Mouse (Mus musculus): ENCODE measurements around the gene Psmb3. TPM values are rescaled to one million over a fixed set of nuclear protein-coding genes. Genes with fewer than 3 reads are reported as not detected.

The Psmb3 gene
- polyA plus RNA-seq, 1 experiment: 296 TPM

DNA sequence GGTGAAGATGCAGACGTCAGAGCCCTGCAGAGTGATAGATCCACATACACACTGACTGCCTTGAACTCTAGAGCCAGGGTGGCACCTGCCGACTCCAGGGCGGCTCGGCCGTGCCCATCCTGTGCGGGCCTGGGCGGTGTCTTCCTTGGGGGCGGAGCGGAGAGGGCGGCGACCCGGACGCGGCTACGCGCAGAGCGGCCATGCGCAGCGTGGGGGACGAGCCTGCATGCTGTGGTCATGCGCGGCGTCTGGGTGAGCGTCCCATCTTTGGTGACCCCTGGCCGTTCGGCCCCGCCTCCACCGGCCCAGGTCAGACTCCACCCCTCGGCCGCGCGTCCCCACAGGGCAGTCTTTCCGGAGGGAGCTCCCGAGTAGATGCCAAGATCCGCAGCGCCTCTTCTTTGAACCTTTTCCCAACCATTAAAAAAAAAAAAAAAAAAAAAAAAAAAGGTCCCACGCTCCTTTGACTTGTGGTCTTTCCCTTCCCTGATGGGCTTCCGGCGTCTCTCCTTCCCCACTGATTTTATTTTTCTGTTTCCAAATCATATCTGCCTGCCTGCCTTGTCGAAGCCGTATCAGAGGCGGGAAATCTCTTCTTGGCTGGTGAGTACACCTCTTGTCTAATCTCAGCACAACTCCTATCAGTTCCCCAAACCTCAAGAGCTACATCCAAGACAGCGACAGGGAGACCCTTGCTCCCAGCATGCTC lies 17.4 kb upstream of the Psmb3 start, which contains the start of gene Cisd3:
TSS of gene Cisd3 (plus strand) at position 214 of the 709 bp plus-strand sequence.
- Histone ChIP-seq H3K9me3 (replicated peaks; ENCODE audit: control insufficient read depth, insufficient read depth, low read length, poor library complexity, severe bottlenecking) (no peaks in the 10 kb centered on the region), H3K27ac (ENCODE audit: insufficient read depth, low read length) (peak within 1 kb of the TSS; percentile 52), H3K4me1 (ENCODE audit: control insufficient read depth, insufficient read depth, low read length) (peaks cover 7% of the 10 kb centered on the region), H3K4me3 (ENCODE audit: low read depth, low read length) (peak within 1 kb of the TSS; percentile 71), H3K9ac (ENCODE audit: low read depth, poor library complexity, severe bottlenecking) (peak within 1 kb of the TSS; percentile 62), H3K36me3 (ENCODE audit: control insufficient read depth, insufficient read depth, low read length, poor library complexity, severe bottlenecking) (peaks cover 22% of the 10 kb centered on the region), H3K27me3 (ENCODE audit: control insufficient read depth, insufficient read depth, low read length, poor library complexity, severe bottlenecking) (no peaks in the 10 kb centered on the region)
- TF ChIP-seq EP300 (IDR thresholded peaks at IDR 0.05; ENCODE audit: insufficient read depth, low read depth, low read length): no peak

DNA sequence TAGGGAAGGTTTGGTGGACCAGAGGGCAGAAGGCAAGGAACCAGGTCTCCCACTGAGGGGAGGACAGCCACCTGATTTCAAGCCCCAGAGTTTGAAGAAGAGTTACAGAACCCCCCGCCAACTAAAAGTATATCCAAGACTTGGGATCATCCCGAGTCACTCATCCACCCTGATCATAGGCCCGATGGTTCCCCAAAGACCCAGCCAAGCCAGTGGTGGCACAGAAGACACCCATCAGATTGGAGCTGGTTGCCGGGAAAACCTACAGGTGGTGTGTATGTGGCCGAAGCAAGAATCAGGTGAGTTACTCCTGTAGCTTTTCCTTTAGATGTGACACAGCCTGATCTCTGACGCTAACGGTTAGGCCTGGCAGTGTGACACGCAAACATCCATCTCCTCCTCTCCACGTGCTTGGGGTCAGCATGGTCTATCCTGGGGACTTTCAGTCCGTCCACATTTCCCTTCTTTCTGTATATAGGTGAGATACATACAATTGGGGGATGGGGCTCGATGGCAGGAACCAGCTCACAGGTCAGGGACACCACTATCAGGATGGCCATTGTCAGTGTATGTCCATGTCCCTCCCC lies 16.8 kb upstream of the Psmb3 start:
- Histone ChIP-seq H3K9ac (ENCODE audit: low read depth, poor library complexity, severe bottlenecking) (peak overlapping the region; percentile 62), H3K4me3 (ENCODE audit: low read depth, low read length) (peak overlapping the region; percentile 71), H3K27ac (ENCODE audit: insufficient read depth, low read length) (peak overlapping the region; percentile 52), H3K9me3 (replicated peaks; ENCODE audit: control insufficient read depth, insufficient read depth, low read length, poor library complexity, severe bottlenecking) (no peaks in the 10 kb centered on the region), H3K36me3 (ENCODE audit: control insufficient read depth, insufficient read depth, low read length, poor library complexity, severe bottlenecking) (peaks cover 22% of the 10 kb centered on the region), H3K4me1 (ENCODE audit: control insufficient read depth, insufficient read depth, low read length) (peaks cover 7% of the 10 kb centered on the region), H3K27me3 (ENCODE audit: control insufficient read depth, insufficient read depth, low read length, poor library complexity, severe bottlenecking) (no peaks in the 10 kb centered on the region)
- no peak for TF ChIP-seq CTCF (IDR thresholded peaks at IDR 0.05; ENCODE audit: low read depth, low read length)
- TF ChIP-seq EP300 (IDR thresholded peaks at IDR 0.05; ENCODE audit: insufficient read depth, low read depth, low read length): no peak
- no peak for TF ChIP-seq POLR2A (IDR thresholded peaks at IDR 0.05; ENCODE audit: insufficient read depth, low read length)

DNA sequence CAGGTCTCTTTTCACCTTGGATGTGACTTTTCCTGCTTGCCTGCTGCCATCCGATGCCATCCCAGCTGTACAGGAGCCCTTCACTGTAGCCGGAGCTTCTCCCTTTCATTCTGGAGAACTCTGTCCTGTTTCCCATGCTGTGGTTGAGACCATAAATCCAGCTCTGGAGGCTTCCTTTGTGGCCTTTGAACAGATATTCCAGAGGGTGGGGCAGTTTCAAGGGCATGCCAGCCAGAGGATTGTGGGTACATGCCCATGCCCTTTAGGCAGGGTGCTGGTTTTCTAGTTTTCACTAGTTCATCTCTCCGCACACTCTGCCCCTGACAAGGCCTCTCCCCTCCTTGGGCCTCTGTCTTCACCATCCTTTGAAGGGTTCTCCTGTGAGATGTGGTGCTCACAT lies 16.1 kb upstream of the Psmb3 start:
- Histone ChIP-seq H3K4me3 (ENCODE audit: low read depth, low read length) (peak overlapping the region; percentile 71), H3K27ac (ENCODE audit: insufficient read depth, low read length) (0 out of 2 replicates have a peak overlapping the region, but pooled peaks have one; percentile 2), H3K27me3 (ENCODE audit: control insufficient read depth, insufficient read depth, low read length, poor library complexity, severe bottlenecking) (no peaks in the 10 kb centered on the region), H3K9ac (ENCODE audit: low read depth, poor library complexity, severe bottlenecking) (peak overlapping the region; percentile 62; the same call in 1 of the 2 replicates), H3K4me1 (ENCODE audit: control insufficient read depth, insufficient read depth, low read length) (peaks cover 6% of the 10 kb centered on the region), H3K36me3 (ENCODE audit: control insufficient read depth, insufficient read depth, low read length, poor library complexity, severe bottlenecking) (peaks cover 26% of the 10 kb centered on the region), H3K9me3 (replicated peaks; ENCODE audit: control insufficient read depth, insufficient read depth, low read length, poor library complexity, severe bottlenecking) (no peaks in the 10 kb centered on the region)
- no peak for TF ChIP-seq POLR2A (IDR thresholded peaks at IDR 0.05; ENCODE audit: insufficient read depth, low read length)
- TF ChIP-seq CTCF (IDR thresholded peaks at IDR 0.05; ENCODE audit: low read depth, low read length): no peak
- TF ChIP-seq EP300 (IDR thresholded peaks at IDR 0.05; ENCODE audit: insufficient read depth, low read depth, low read length): no peak

DNA sequence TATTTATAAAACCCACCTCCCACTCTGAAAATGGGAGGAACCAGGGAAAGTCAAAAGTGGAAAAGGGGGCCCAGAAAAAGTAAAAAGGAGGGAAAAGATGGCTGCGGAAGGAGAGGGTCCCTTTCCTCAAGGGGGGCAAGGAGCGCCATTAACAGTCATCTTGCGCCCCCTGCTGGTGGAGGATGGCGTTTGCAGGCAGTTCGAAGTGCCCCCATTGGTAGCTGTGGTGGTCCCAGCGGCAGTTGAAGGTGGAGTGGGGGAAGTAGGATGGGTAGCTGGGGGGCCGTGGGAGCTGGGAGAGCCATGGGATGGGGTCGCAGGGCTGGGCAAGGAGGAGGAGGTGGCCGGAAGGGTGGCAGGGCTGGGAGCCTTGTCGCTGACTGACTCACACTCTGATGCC lies 13.3 kb upstream of the Psmb3 start:
- TF ChIP-seq POLR2A (IDR thresholded peaks at IDR 0.05; ENCODE audit: insufficient read depth, low read length) (no peak), CTCF (IDR thresholded peaks at IDR 0.05; ENCODE audit: low read depth, low read length) (peak; percentile 92)
- no peaks in the 10 kb centered on the region for H3K27me3 ChIP-seq (ENCODE audit: control insufficient read depth, insufficient read depth, low read length, poor library complexity, severe bottlenecking)
- H3K36me3 ChIP-seq (ENCODE audit: control insufficient read depth, insufficient read depth, low read length, poor library complexity, severe bottlenecking): peaks cover 41% of the 10 kb centered on the region
- no peak overlapping the region for H3K27ac ChIP-seq (ENCODE audit: insufficient read depth, low read length)
- peaks cover under 1% of the 10 kb centered on the region for H3K4me1 ChIP-seq (ENCODE audit: control insufficient read depth, insufficient read depth, low read length)
- H3K9me3 ChIP-seq (replicated peaks; ENCODE audit: control insufficient read depth, insufficient read depth, low read length, poor library complexity, severe bottlenecking): no peaks in the 10 kb centered on the region
- H3K4me3 ChIP-seq (ENCODE audit: low read depth, low read length): no peak overlapping the region
- no peak overlapping the region for H3K9ac ChIP-seq (ENCODE audit: low read depth, poor library complexity, severe bottlenecking)

DNA sequence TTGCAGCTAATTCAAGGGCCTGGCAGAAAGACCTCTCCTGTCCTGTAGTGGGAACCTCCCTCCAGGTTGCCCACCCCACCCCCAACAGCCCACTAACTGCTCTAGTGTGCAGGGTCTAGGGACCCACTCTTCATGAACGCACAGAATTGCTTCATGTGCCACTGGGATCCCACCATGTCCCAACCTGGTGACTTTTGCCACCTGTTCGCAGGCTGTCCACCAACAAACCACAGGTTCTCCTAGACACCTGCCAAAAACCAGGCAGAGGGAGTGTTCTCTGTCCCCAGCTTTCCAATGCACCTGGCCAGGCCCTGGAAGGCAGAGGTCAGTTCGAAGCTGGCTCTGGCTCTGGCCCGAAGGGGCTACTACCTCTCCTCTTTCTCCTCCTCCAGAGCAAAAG lies 8.8 kb upstream of the Psmb3 start:
- no peak overlapping the region for H3K27ac ChIP-seq (ENCODE audit: insufficient read depth, low read length)
- peaks cover 33% of the 10 kb centered on the region for H3K36me3 ChIP-seq (ENCODE audit: control insufficient read depth, insufficient read depth, low read length, poor library complexity, severe bottlenecking)
- H3K9ac ChIP-seq (ENCODE audit: low read depth, poor library complexity, severe bottlenecking): no peak overlapping the region
- H3K27me3 ChIP-seq (ENCODE audit: control insufficient read depth, insufficient read depth, low read length, poor library complexity, severe bottlenecking): no peaks in the 10 kb centered on the region
- H3K4me3 ChIP-seq (ENCODE audit: low read depth, low read length): no peak overlapping the region
- TF ChIP-seq POLR2A (IDR thresholded peaks at IDR 0.05; ENCODE audit: insufficient read depth, low read length) (no peak), CTCF (IDR thresholded peaks at IDR 0.05; ENCODE audit: low read depth, low read length) (no peak), EP300 (IDR thresholded peaks at IDR 0.05; ENCODE audit: insufficient read depth, low read depth, low read length) (no peak)
- H3K4me1 ChIP-seq (ENCODE audit: control insufficient read depth, insufficient read depth, low read length): peaks cover 6% of the 10 kb centered on the region
- H3K9me3 ChIP-seq (replicated peaks; ENCODE audit: control insufficient read depth, insufficient read depth, low read length, poor library complexity, severe bottlenecking): no peaks in the 10 kb centered on the region

All from ES-Bruce4 (cell line).